In genomic region chr14:24939068-24939467, GRCm38 (mm10) we compare ENCODE assay signal across 15 mouse cellular contexts.
DNase-seq lines count a peak whose midpoint lies in the region; ATAC-seq lines count a peak whose summit lies in the region.
"Had no signal": no experiment of that assay in that cellular context is flagged by ENCODE, and none has a peak within 500 bp of the region (broad histone marks: within the 10 kb centered on the region; RNA-seq: fewer than 3 reads in every experiment).

No protein-coding gene starts in this region.

- H3K9me3 ChIP-seq in heart, embryonic 15.5 days (replicated peaks), result no peaks in the 10 kb centered on the region
- no peaks in the 10 kb centered on the region for H3K9me3 ChIP-seq in midbrain, embryonic 14.5 days (ENCODE audit: control insufficient read depth, low read length)
- H3K9me3 ChIP-seq in midbrain, embryonic 13.5 days, result no peaks in the 10 kb centered on the region
- no peaks in the 10 kb centered on the region for H3K9me3 ChIP-seq in forebrain, embryonic 14.5 days (replicated peaks; ENCODE audit: control insufficient read depth, low read length)
- no peaks in the 10 kb centered on the region for H3K9me3 ChIP-seq in limb, embryonic 15.5 days
- no peaks in the 10 kb centered on the region for H3K9me3 ChIP-seq in liver, embryonic 12.5 days (replicated peaks)
- H3K9me3 ChIP-seq in liver, embryonic 11.5 days (ENCODE audit: control insufficient read depth, low read length), result no peaks in the 10 kb centered on the region
- H3K9me3 ChIP-seq: heart, embryonic 13.5 days; megakaryocyte, embryonic 14.5 days had no signal

- H3K4me3 ChIP-seq in heart, embryonic 15.5 days, result no peak overlapping the region
- H3K4me3 ChIP-seq in midbrain, embryonic 14.5 days (replicated peaks; ENCODE audit: low read depth, low read length), result no peak overlapping the region
- H3K4me3 ChIP-seq in midbrain, embryonic 13.5 days (replicated peaks), result no peak overlapping the region
- no peak overlapping the region for H3K4me3 ChIP-seq in forebrain, embryonic 14.5 days (ENCODE audit: low read depth, low read length)
- no peak overlapping the region for H3K4me3 ChIP-seq in limb, embryonic 15.5 days
- no peak overlapping the region for H3K4me3 ChIP-seq in liver, embryonic 12.5 days
- H3K4me3 ChIP-seq in liver, embryonic 11.5 days (ENCODE audit: low read depth, low read length), result no peak overlapping the region
- H3K4me3 ChIP-seq: heart, embryonic 13.5 days; megakaryocyte, embryonic 14.5 days had no signal

- 0 out of 2 replicates have a peak overlapping the region, but pooled peaks have one; percentile 37 for H3K27ac ChIP-seq in heart, embryonic 15.5 days
- H3K27ac ChIP-seq in midbrain, embryonic 14.5 days (replicated peaks; ENCODE audit: low read depth, low read length), result 0 out of 2 replicates have a peak overlapping the region, but pooled peaks have one; percentile 37
- H3K27ac ChIP-seq in midbrain, embryonic 13.5 days, result no peak overlapping the region
- peak overlapping the region; percentile 45 for H3K27ac ChIP-seq in forebrain, embryonic 14.5 days (ENCODE audit: low read depth, low read length)
- peak overlapping the region; percentile 67 for H3K27ac ChIP-seq in limb, embryonic 15.5 days
- no peak overlapping the region for H3K27ac ChIP-seq in liver, embryonic 12.5 days
- no peak overlapping the region for H3K27ac ChIP-seq in liver, embryonic 11.5 days (ENCODE audit: low read depth, low read length)

- H3K4me2 ChIP-seq in heart, embryonic 15.5 days, result no peak overlapping the region
- H3K4me2 ChIP-seq in midbrain, embryonic 14.5 days (ENCODE audit: low read length), result no peak overlapping the region
- no peak overlapping the region for H3K4me2 ChIP-seq in midbrain, embryonic 13.5 days (replicated peaks)
- H3K4me2 ChIP-seq in forebrain, embryonic 14.5 days (ENCODE audit: low read length), result no peak overlapping the region
- H3K4me2 ChIP-seq in limb, embryonic 15.5 days, result no peak overlapping the region
- no peak overlapping the region for H3K4me2 ChIP-seq in liver, embryonic 12.5 days
- no peak overlapping the region for H3K4me2 ChIP-seq in liver, embryonic 11.5 days
- H3K4me2 ChIP-seq: heart, embryonic 13.5 days had no signal

- no peaks in the 10 kb centered on the region for H3K27me3 ChIP-seq in heart, embryonic 15.5 days
- no peaks in the 10 kb centered on the region for H3K27me3 ChIP-seq in midbrain, embryonic 14.5 days (ENCODE audit: control insufficient read depth, insufficient read depth, low read length)
- H3K27me3 ChIP-seq in midbrain, embryonic 13.5 days, result no peaks in the 10 kb centered on the region
- H3K27me3 ChIP-seq in forebrain, embryonic 14.5 days (replicated peaks; ENCODE audit: control insufficient read depth, insufficient read depth, low read length), result no peaks in the 10 kb centered on the region
- H3K27me3 ChIP-seq in limb, embryonic 15.5 days, result no peaks in the 10 kb centered on the region
- no peaks in the 10 kb centered on the region for H3K27me3 ChIP-seq in liver, embryonic 12.5 days (replicated peaks)
- H3K27me3 ChIP-seq in liver, embryonic 11.5 days (replicated peaks; ENCODE audit: control insufficient read depth, insufficient read depth, low read length), result no peaks in the 10 kb centered on the region
- H3K27me3 ChIP-seq: heart, embryonic 13.5 days; megakaryocyte, embryonic 14.5 days had no signal

- H3K9ac ChIP-seq in heart, embryonic 15.5 days, result no peak overlapping the region
- no peak overlapping the region for H3K9ac ChIP-seq in midbrain, embryonic 14.5 days (replicated peaks; ENCODE audit: low read length)
- H3K9ac ChIP-seq in midbrain, embryonic 13.5 days (replicated peaks), result no peak overlapping the region
- H3K9ac ChIP-seq in forebrain, embryonic 14.5 days (ENCODE audit: low read length), result no peak overlapping the region
- H3K9ac ChIP-seq in limb, embryonic 15.5 days, result no peak overlapping the region
- H3K9ac ChIP-seq in liver, embryonic 12.5 days, result no peak overlapping the region
- no peak overlapping the region for H3K9ac ChIP-seq in liver, embryonic 11.5 days (ENCODE audit: low read depth, low read length)
- H3K9ac ChIP-seq: heart, embryonic 13.5 days had no signal

- H3K4me1 ChIP-seq in heart, embryonic 15.5 days (replicated peaks), result peaks cover 6% of the 10 kb centered on the region; the same call in 1 of the 2 replicates
- 0 out of 2 replicates have a peak, but pooled peaks cover 3% of the 10 kb centered on the region for H3K4me1 ChIP-seq in midbrain, embryonic 14.5 days (ENCODE audit: control insufficient read depth, insufficient read depth, low read length)
- H3K4me1 ChIP-seq in midbrain, embryonic 13.5 days (replicated peaks), result peaks cover 6% of the 10 kb centered on the region
- H3K4me1 ChIP-seq in forebrain, embryonic 14.5 days (ENCODE audit: control insufficient read depth, insufficient read depth, low read length), result peaks cover 8% of the 10 kb centered on the region
- peaks cover 11% of the 10 kb centered on the region for H3K4me1 ChIP-seq in limb, embryonic 15.5 days
- no peaks in the 10 kb centered on the region for H3K4me1 ChIP-seq in liver, embryonic 12.5 days
- H3K4me1 ChIP-seq in liver, embryonic 11.5 days (replicated peaks; ENCODE audit: control insufficient read depth, insufficient read depth, low read length), result no peaks in the 10 kb centered on the region

- no peaks in the 10 kb centered on the region for H3K36me3 ChIP-seq in heart, embryonic 15.5 days
- H3K36me3 ChIP-seq in midbrain, embryonic 14.5 days (ENCODE audit: control insufficient read depth, insufficient read depth, low read length), result no peaks in the 10 kb centered on the region
- H3K36me3 ChIP-seq in midbrain, embryonic 13.5 days, result no peaks in the 10 kb centered on the region
- no peaks in the 10 kb centered on the region for H3K36me3 ChIP-seq in forebrain, embryonic 14.5 days (ENCODE audit: control insufficient read depth, insufficient read depth, low read length)
- H3K36me3 ChIP-seq in limb, embryonic 15.5 days, result no peaks in the 10 kb centered on the region
- H3K36me3 ChIP-seq in liver, embryonic 12.5 days, result no peaks in the 10 kb centered on the region
- no peaks in the 10 kb centered on the region for H3K36me3 ChIP-seq in liver, embryonic 11.5 days (ENCODE audit: control insufficient read depth, insufficient read depth, low read length)
- H3K36me3 ChIP-seq: heart, embryonic 13.5 days had no signal

- 71% methylated on average over 4 of the region's 4 CpGs for WGBS in heart, embryonic 15.5 days
- WGBS in midbrain, embryonic 14.5 days, result 85% methylated on average over 4 of the region's 4 CpGs
- WGBS in midbrain, embryonic 13.5 days, result 77% methylated on average over 4 of the region's 4 CpGs
- WGBS in forebrain, embryonic 14.5 days, result 55% methylated on average over 4 of the region's 4 CpGs
- 57% methylated on average over 4 of the region's 4 CpGs for WGBS in limb, embryonic 15.5 days
- WGBS in liver, embryonic 12.5 days (ENCODE audit: insufficient replicate concordance), result 50% methylated on average over 4 of the region's 4 CpGs
- WGBS in liver, embryonic 11.5 days, result 69% methylated on average over 4 of the region's 4 CpGs

- no peak for ATAC-seq in heart, embryonic 15.5 days (replicated peaks; ENCODE audit: insufficient number of reproducible peaks, insufficient read depth, low FRiP score, low read depth)
- ATAC-seq in midbrain, embryonic 14.5 days (ENCODE audit: low FRiP score, low TSS enrichment), result no peak
- ATAC-seq in midbrain, embryonic 13.5 days, result no peak
- ATAC-seq in forebrain, embryonic 14.5 days, result peak; percentile 42; the same call in 1 of the 2 replicates
- no peak for ATAC-seq in limb, embryonic 15.5 days (ENCODE audit: insufficient number of reproducible peaks, low FRiP score, low TSS enrichment, low read depth)
- no peak for ATAC-seq in liver, embryonic 12.5 days
- no peak for ATAC-seq in liver, embryonic 11.5 days (replicated peaks; ENCODE audit: low FRiP score)
- ATAC-seq: intestine, postnatal 0 days had no signal

- DNase-seq in heart, postnatal 4 days, result no peak
- no peak for DNase-seq in midbrain, embryonic 14.5 days
- DNase-seq in forebrain, embryonic 14.5 days (ENCODE audit: low spot score), result peak; percentile 17
- DNase-seq in liver, embryonic 11.5 days (ENCODE audit: low spot score), result no peak
- DNase-seq: B cell, adult 2 months; embryo, embryonic 11 days; lung, adult 2 months; thymus, postnatal 25 days had no signal

Comparison
In these comparisons a context has a peak if more than half of its experiments do, and no peak if none do; other contexts are left out.
1. H3K27ac ChIP-seq: peak in heart, embryonic 15.5 days (single experiment), midbrain, embryonic 14.5 days (single experiment), forebrain, embryonic 14.5 days (single experiment) and limb, embryonic 15.5 days (single experiment); none in midbrain, embryonic 13.5 days (single experiment), liver, embryonic 12.5 days (single experiment) and liver, embryonic 11.5 days (single experiment).